In the genomic region with DNA sequence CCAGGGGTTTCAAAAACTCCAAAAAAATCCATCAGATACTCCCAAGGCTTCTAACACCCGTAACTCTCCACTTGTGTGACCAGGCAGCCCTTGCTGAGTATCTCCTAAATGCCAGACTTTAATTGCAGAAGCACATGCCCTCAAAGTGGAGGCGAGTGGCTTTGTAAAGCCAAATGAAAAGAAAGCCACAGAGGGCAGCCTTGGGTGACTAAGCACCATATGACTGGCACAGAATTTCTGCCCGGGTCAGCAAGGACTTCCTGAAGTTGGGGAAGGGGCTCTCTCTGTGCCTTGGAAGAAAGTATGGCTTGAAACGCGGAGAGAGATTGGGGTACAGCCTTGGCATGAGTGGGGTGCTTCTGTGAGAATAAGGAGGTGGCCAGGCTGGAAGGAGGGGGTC, we compare ENCODE assay signal across 22 mouse cellular contexts. TPM values are rescaled to one million over a fixed set of nuclear protein-coding genes. Genes with fewer than 3 reads are reported as not detected.
"Had no signal": no experiment of that assay in that cellular context is flagged by ENCODE, and none has a peak within 500 bp of the region (broad histone marks: within the 10 kb centered on the region; RNA-seq: fewer than 3 reads in every experiment).

No protein-coding gene starts in this region.

- DNase-seq: lung, adult 18-20 months; lung, embryonic 14.5 days; lung, postnatal 10 days; lung, postnatal 4 days; right cerebral cortex, postnatal 14 days; thymus, adult 2 months; thymus, postnatal 36 days had no signal

- H3K4me3 ChIP-seq: megakaryocyte, embryonic 14.5 days; midbrain, embryonic 13.5 days; midbrain, embryonic 15.5 days; neural tube, embryonic 12.5 days; stomach, embryonic 15.5 days had no signal

- H3K36me3 ChIP-seq: midbrain, embryonic 13.5 days; midbrain, embryonic 15.5 days; neural tube, embryonic 12.5 days; stomach, embryonic 15.5 days had no signal

- H3K27ac ChIP-seq: midbrain, embryonic 13.5 days; midbrain, embryonic 15.5 days; neural tube, embryonic 12.5 days; stomach, embryonic 15.5 days; stomach, postnatal 0 days had no signal

RNA-seq across cellular contexts. Expression of a gene that starts 28.8 kb away (rescaled TPM):
- total RNA-seq: megakaryocyte progenitor cell, adult 5-6 weeks; monocyte, adult 5-6 weeks; neutrophil, adult 5-6 weeks had no signal

RNA-seq across cellular contexts. Expression of a gene that starts 38.3 kb away (rescaled TPM):
- total RNA-seq: midbrain, postnatal 0 days had no signal

RNA-seq across cellular contexts. Expression of a gene that starts 41.3 kb away (rescaled TPM):
- total RNA-seq: megakaryocyte progenitor cell, adult 5-6 weeks; midbrain, postnatal 0 days; monocyte, adult 5-6 weeks; neutrophil, adult 5-6 weeks had no signal
- polyA plus RNA-seq: lung, embryonic 14.5 days; lung, embryonic 16.5 days; midbrain, embryonic 11.5 days; midbrain, embryonic 13.5 days; midbrain, embryonic 15.5 days; midbrain, postnatal 0 days; neural tube, embryonic 12.5 days; neural tube, embryonic 14.5 days; spleen, adult 2 months; stomach, embryonic 15.5 days; stomach, postnatal 0 days; testis, adult 2 months; thymus, adult 2 months had no signal

RNA-seq across cellular contexts. Expression of a gene that starts 48.4 kb away (rescaled TPM):
- total RNA-seq: megakaryocyte progenitor cell, adult 5-6 weeks; monocyte, adult 5-6 weeks; neutrophil, adult 5-6 weeks had no signal
- polyA plus RNA-seq: spleen, adult 2 months; testis, adult 2 months had no signal
